Mouse (Mus musculus): ENCODE data around the gene Stk4. TPM values are rescaled to one million over a fixed set of nuclear protein-coding genes. Genes with fewer than 3 reads are reported as not detected.
"Not testable (repeated sequence)": the region's sequence is repeated elsewhere in the genome, so short reads cannot be mapped to it uniquely, and the experiment has no call there.

Gene Stk4
- total RNA-seq (2015) = 152 and 189 TPM in 2 replicates
- total RNA-seq (2017) = 115 and 156 TPM in 2 replicates

GRCm38 (mm10) chr2:164070142-164070764, at the start of gene Stk4:
TSS of gene Stk4 (plus strand) at chr2:164070322.
- peak; percentile 4; the same call in 1 of the 2 replicates for ATAC-seq (replicated peaks; ENCODE audit: poor library complexity)

- peak; percentile 67 for ATAC-seq (replicated peaks; ENCODE audit: poor library complexity)
These were observed 48.0 kb upstream of the Stk4 start for GRCm38 (mm10) chr2:164022104-164022503.

DNA sequence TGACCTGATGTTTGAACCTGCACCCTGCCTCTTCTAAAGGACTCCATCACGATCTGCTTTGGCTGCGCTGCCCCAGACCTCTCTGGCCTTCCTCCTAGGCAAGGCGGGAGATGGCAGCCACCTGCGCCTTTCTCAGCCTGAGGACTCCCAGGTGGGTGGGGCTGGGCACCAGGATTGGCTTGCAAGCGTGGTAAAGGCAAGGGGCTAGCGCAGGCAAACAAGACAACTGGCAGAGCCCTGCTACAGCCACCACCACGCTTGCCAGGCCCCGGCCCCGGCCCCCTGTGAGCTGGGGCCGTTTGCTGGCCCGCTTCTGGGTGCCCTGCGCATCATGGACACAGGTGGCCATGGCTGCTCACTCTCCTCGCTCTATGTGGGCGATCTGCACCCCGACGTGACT, 45.0 kb upstream of the Stk4 start, which contains the start of gene Pabpc1l:
Pabpc1l (plus strand) TSS at position 301 of the 400 bp plus-strand sequence.
- no peak for ATAC-seq (replicated peaks; ENCODE audit: poor library complexity)

DNA sequence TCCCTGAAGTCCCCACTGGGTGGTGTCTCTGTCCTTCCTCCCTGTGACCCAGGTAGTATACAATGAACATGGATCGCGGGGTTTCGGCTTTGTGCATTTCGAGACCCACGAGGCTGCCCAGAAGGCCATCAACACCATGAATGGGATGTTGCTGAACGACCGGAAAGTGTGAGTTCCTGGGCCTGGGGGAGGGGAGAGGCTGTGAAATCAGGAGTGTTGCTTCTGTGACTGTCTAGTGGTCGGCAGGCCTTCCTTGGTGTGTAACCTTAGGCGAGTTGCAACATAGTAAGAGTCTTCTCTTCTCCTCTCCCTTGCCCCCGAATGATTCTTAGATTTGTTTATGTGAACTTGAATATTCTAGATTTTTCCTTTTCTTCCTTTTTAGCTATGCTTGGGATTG, 39.0 kb upstream of the Stk4 start:
- peak; percentile 77 for ATAC-seq (replicated peaks; ENCODE audit: poor library complexity)

DNA sequence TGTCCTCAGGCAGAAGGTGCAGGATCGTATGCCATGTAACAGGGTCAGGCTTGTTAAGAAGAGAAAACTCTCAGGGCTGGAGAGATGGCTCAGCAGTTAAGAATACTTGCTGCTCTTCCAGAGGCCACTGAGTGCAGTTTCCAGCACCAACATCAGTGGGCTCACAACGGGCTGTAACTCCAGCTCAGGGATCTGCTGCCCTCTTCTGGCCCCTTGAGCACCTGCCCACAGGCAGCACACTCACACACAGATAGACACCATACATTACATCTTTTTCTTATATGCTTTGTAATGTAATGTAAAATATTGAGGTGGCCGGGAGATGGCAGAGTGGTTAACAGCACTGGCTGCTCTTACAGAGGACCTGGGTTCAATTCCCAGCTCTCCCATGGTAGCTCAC, 37.1 kb upstream of the Stk4 start:
- no peak for ATAC-seq (replicated peaks; ENCODE audit: poor library complexity)

GRCm38 (mm10) chr2:164036520-164037019, 33.6 kb upstream of the Stk4 start:
- ATAC-seq (replicated peaks; ENCODE audit: poor library complexity) = peak; percentile 77

GRCm38 (mm10) chr2:164038407-164039028, 31.6 kb upstream of the Stk4 start:
- ATAC-seq (replicated peaks; ENCODE audit: poor library complexity) = no peak

- peak; percentile 67 for ATAC-seq (replicated peaks; ENCODE audit: poor library complexity)
These were observed 29.2 kb upstream of the Stk4 start for GRCm38 (mm10) chr2:164040949-164041348.

- ATAC-seq (replicated peaks; ENCODE audit: poor library complexity) = no peak
These were observed 28.6 kb upstream of the Stk4 start for GRCm38 (mm10) chr2:164041523-164041922.

- peak; percentile 82 for ATAC-seq (replicated peaks; ENCODE audit: poor library complexity)
These were observed 22.9 kb upstream of the Stk4 start for GRCm38 (mm10) chr2:164047197-164047690.

- ATAC-seq (replicated peaks; ENCODE audit: poor library complexity) = no peak
These were observed 16.4 kb upstream of the Stk4 start for GRCm38 (mm10) chr2:164053767-164054166.

GRCm38 (mm10) chr2:164054671-164055070, 15.5 kb upstream of the Stk4 start:
- ATAC-seq (replicated peaks; ENCODE audit: poor library complexity) = no peak

DNA sequence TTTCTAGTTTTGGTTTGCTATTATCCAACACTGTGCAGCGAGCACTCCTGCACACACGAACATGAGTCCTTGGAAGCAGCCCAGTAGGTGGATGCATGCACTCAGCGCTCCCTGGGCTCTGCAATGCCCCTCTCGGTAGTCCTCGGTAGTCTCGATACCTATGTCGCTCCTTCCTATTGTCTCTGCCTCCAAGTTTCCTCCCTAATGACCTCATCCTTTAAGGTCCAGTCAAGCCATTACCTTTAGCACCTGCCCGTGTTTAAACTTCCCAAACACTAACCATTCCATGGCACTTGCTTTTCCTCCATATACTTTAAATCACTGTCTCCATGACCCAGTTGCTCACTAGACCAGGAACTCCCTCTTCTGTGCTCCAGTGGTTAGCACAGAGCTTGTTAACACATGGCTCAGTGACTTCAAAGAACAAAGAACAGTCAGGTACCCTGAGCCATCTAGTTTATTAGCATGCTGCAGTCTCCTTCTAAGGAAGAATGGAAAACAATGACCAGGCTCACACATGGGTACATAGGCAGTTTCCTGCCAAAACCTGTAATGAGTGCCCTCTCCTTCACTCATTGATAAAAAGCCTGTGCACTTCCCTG, 10.4 kb upstream of the Stk4 start:
- no peak for ATAC-seq (replicated peaks; ENCODE audit: poor library complexity)

- ATAC-seq (replicated peaks; ENCODE audit: poor library complexity) = peak; percentile 71
These were observed 779 bp downstream of the Stk4 start, which contains the start of gene Tomm34 for GRCm38 (mm10) chr2:164070765-164071436. TSS of gene Tomm34 (minus strand) at chr2:164071169.

- not testable (repeated sequence) for ATAC-seq (replicated peaks; ENCODE audit: poor library complexity)
These were observed 1.3 kb downstream of the Stk4 start for GRCm38 (mm10) chr2:164071437-164071820.

- ATAC-seq (replicated peaks; ENCODE audit: poor library complexity) = no peak
These were observed 2.0 kb downstream of the Stk4 start for GRCm38 (mm10) chr2:164072109-164072508.

DNA sequence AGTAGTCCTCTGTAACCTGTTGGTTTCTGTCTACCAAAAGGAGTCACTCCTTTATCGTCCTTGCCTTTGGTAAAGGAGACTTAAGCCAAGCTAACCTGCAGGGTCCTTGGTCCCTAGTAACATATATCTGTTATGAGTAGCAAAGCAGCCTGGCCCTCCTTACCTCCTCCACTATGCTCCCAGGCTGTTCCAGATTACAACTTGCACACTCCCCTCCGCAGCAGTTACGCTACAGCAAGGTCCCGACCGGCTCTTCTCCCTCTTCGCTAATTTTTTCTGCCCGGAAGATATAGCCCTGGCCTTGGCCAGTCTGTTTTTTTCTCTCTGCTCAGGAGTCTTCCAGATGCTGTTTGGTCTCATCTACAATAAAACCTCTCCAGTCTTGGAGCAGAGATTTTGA, 3.0 kb downstream of the Stk4 start:
- ATAC-seq (replicated peaks; ENCODE audit: poor library complexity) = no peak

DNA sequence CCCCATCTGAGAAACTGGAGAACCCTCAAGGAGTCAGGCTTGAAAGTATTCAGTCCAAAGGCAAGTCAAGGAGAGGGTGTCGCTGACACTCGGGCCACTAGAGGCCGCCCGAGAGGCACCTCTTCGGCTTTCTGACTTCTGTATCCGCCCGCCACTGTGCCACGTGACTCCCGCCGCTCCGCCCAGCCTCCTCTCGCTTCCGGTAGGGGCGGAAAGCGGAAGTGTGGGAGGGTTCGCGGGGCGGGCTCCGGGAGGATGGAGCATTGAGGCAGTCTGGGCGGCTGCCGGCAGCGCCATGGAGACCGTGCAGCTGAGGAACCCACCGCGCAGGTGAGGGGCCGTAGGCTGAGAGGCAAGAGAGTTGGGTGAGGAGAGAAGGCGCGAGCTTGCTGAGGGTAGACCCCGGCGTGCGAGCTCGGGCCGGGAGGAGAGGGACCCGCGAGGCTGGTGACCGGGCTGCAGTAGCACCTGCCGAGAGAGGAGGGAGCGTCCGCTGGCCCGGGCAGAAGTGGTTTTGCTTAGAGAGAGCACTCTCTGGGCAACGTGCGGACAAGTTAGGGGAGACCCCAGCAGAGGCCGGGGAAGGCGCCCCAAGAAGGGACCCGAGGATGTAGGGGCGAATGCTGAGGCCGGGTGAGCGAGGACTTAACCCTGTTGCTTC, 3.9 kb downstream of the Stk4 start:
- ATAC-seq (replicated peaks; ENCODE audit: poor library complexity) = peak; percentile 71

GRCm38 (mm10) chr2:164075088-164075487, 5.0 kb downstream of the Stk4 start:
- 0 out of 2 replicates have a peak, but pooled peaks have one; percentile 4 for ATAC-seq (replicated peaks; ENCODE audit: poor library complexity)

- ATAC-seq (replicated peaks; ENCODE audit: poor library complexity) = no peak
These were observed 6.8 kb downstream of the Stk4 start for GRCm38 (mm10) chr2:164076874-164077425.
